Mouse (Mus musculus): ENCODE results near the gene Cilp2.

DNA sequence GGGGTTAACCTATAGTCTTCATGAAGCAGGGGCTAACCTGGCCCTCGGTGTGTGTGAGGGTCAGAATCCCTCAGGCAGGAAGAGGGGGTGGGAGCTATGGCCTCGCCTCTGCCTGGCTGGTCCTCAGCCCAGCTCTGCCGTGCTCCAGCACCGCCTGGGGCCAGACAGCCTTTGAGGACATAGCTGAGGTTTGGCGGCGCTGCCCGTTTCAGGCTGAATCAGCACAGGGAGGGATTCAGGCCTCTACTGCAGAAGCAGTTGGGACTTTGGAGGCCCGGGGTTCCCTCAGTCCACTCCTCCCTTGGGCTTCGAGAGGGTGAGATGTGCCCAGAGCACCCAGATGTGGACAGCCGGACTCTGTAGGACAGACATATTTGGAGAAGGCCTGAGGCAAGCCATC lies 11.4 kb downstream of the Cilp2 start:
- no peak for TF ChIP-seq CTCF (IDR thresholded peaks at IDR 0.05; ENCODE audit: extremely low read depth, insufficient read depth, insufficient read length, insufficient replicate concordance)
- TF ChIP-seq POLR2A (IDR thresholded peaks at IDR 0.05; ENCODE audit: low read depth, low read length): no peak

Data from spleen, adult 2 months (tissue).